Mouse (Mus musculus) midbrain, embryonic 11.5 days (tissue): ENCODE measurements around the gene Cilp. TPM values are rescaled to one million over a fixed set of nuclear protein-coding genes. Genes with fewer than 3 reads are reported as not detected.

Experiments
- ATAC-seq: fragments of 200-750 bp; cut with Nextera tagmentation; 2 replicates; pipeline ENCODE4 v1.8.0; 2017; ENCODE audit warnings: moderate TSS enrichment, moderate library complexity; ENCODE audit not compliant: low FRiP score
- DNase-seq: peaks from one replicate; pipeline ENCODE4 v3.0.0; 2015; ENCODE audit warnings: low spot score; ENCODE audit errors: missing footprints
- H3K27ac ChIP-seq: fragments of 300-500 bp; sonication (generic); 2 replicates; pipeline ENCODE4 v1.5.1; 2014; ENCODE audit warnings: low read depth, low read length
- H3K27me3 ChIP-seq: fragments of 300-500 bp; sonication (generic); 2 replicates; pipeline ENCODE4 v1.6.1; 2014; ENCODE audit warnings: mild to moderate bottlenecking, low read length, moderate library complexity, mixed read lengths; ENCODE audit not compliant: control insufficient read depth, insufficient read depth
- H3K36me3 ChIP-seq: fragments of 300-500 bp; sonication (generic); 2 replicates; pipeline ENCODE4 v1.6.1; 2014; ENCODE audit warnings: mild to moderate bottlenecking, low read length, moderate library complexity, mixed read lengths; ENCODE audit not compliant: control insufficient read depth, insufficient read depth
- H3K4me1 ChIP-seq: fragments of 300-500 bp; sonication (generic); 2 replicates; pipeline ENCODE4 v1.6.1; 2014; ENCODE audit warnings: low read length; ENCODE audit not compliant: control insufficient read depth, insufficient read depth
- H3K4me2 ChIP-seq: fragments of 300-500 bp; sonication (generic); 2 replicates; pipeline ENCODE4 v1.6.1; 2014; ENCODE audit warnings: mild to moderate bottlenecking, moderate library complexity
- H3K4me3 ChIP-seq: fragments of 300-500 bp; sonication (generic); 2 replicates; pipeline ENCODE4 v1.5.1; 2014; ENCODE audit warnings: low read depth, low read length
- H3K9ac ChIP-seq: fragments of 300-500 bp; sonication (generic); 2 replicates; pipeline ENCODE4 v1.6.1; 2014; ENCODE audit warnings: low read length
- H3K9me3 ChIP-seq: fragments of 300-500 bp; sonication (generic); 2 replicates; pipeline ENCODE4 v1.6.1; 2016; ENCODE audit warnings: low read length; ENCODE audit not compliant: control insufficient read depth
- WGBS: fragments of 180-500 bp; shearing (Covaris S2); extraction: QIAGEN DNeasy Blood & Tissue Kit; methylation state at CpG from one replicate; pipeline ENCODE4 v1.1.7; 2014; 5-methylcytosine and 5-hydroxymethylcytosine counted together
- polyA plus RNA-seq: library from polyadenylated mRNA; unstranded; fragments of >200 nt; fragmentation: Nextera tagmentation; extraction: Ambion mirVana; gene quantifications from 2 replicates; pipeline ENCODE4 v1.2.1, GENCODE M21; 2014

Cilp gene
- polyA plus RNA-seq, 1 experiment from 2014 or later: 0.16 TPM

- WGBS: 100% methylated on average over 1 of the region's 1 CpGs
- Histone ChIP-seq H3K4me1 (no peaks in the 10 kb centered on the region), H3K9me3 (no peaks in the 10 kb centered on the region), H3K36me3 (peaks cover 18% of the 10 kb centered on the region), H3K27me3 (no peaks in the 10 kb centered on the region), H3K27ac (no peak overlapping the region), H3K9ac (no peak overlapping the region), H3K4me3 (no peak overlapping the region), H3K4me2 (no peak overlapping the region)
- no peak for ATAC-seq
- no peak for DNase-seq
These were observed 48.9 kb downstream of the Cilp start for GRCm38 (mm10) chr9:65313846-65314245.

GRCm38 (mm10) chr9:65322255-65322900 is 57.4 kb downstream of the Cilp start:
- H3K9ac ChIP-seq: no peak overlapping the region
- 92% methylated on average over 11 of the region's 11 CpGs for WGBS
- no peak overlapping the region for H3K4me2 ChIP-seq

GRCm38 (mm10) chr9:65325971-65326370 is 61.0 kb downstream of the Cilp start:
- Histone ChIP-seq H3K27me3 (no peaks in the 10 kb centered on the region), H3K9ac (no peak overlapping the region), H3K9me3 (no peaks in the 10 kb centered on the region), H3K4me3 (no peak overlapping the region), H3K27ac (no peak overlapping the region), H3K4me2 (no peak overlapping the region), H3K4me1 (no peaks in the 10 kb centered on the region), H3K36me3 (peaks cover 10% of the 10 kb centered on the region)
- no peak for DNase-seq
- ATAC-seq: no peak

More at GRCm38 (mm10) chr9:65322255-65322900, 57.4 kb downstream of the Cilp start:
- no peaks in the 10 kb centered on the region for H3K4me1 ChIP-seq
- ATAC-seq (no peak), DNase-seq (no peak)
- peaks cover 16% of the 10 kb centered on the region for H3K36me3 ChIP-seq
- H3K27me3 ChIP-seq: no peaks in the 10 kb centered on the region
- no peak overlapping the region for H3K4me3 ChIP-seq
- H3K9me3 ChIP-seq: no peaks in the 10 kb centered on the region
- H3K27ac ChIP-seq: no peak overlapping the region

- ATAC-seq: no peak
- WGBS: 95% methylated on average over 2 of the region's 2 CpGs
- Histone ChIP-seq H3K4me1 (no peaks in the 10 kb centered on the region), H3K4me3 (no peak overlapping the region), H3K9me3 (no peaks in the 10 kb centered on the region), H3K27me3 (no peaks in the 10 kb centered on the region), H3K36me3 (peaks cover 10% of the 10 kb centered on the region), H3K27ac (no peak overlapping the region), H3K9ac (no peak overlapping the region), H3K4me2 (no peak overlapping the region)
- no peak for DNase-seq
These were observed 62.4 kb downstream of the Cilp start for GRCm38 (mm10) chr9:65327371-65327770.

Other genes starting within 250 kb of the Cilp start
- 97.5 and 104 TPM in 2 replicates for gene Hacd3, start 243.5 kb upstream of the Cilp start, polyA plus RNA-seq
- 33.4 and 34.7 TPM in 2 replicates for gene Dpp8, start 232.8 kb upstream of the Cilp start, polyA plus RNA-seq
- gene Igdcc4, start 163.7 kb upstream of the Cilp start, polyA plus RNA-seq: 13.0 and 13.3 TPM in 2 replicates
- gene Igdcc3, start 124.0 kb upstream of the Cilp start, polyA plus RNA-seq: 115 and 145 TPM in 2 replicates
- 5.2 and 6.4 TPM in 2 replicates for gene Parp16, start 69.8 kb upstream of the Cilp start, polyA plus RNA-seq
- 45.8 and 54.3 TPM in 2 replicates for gene Clpx, start 29.1 kb downstream of the Cilp start, polyA plus RNA-seq
- 11.6 and 14.6 TPM in 2 replicates for gene Pdcd7, start 80.9 kb downstream of the Cilp start, polyA plus RNA-seq
- gene Ubap1l, start 95.9 kb downstream of the Cilp start, polyA plus RNA-seq: 0.27 and 0.37 TPM in 2 replicates
- gene Kbtbd13, start 126.5 kb downstream of the Cilp start, polyA plus RNA-seq: 0.16 and 0.36 TPM in 2 replicates
- gene Rasl12, start 133.3 kb downstream of the Cilp start, polyA plus RNA-seq: 5.6 and 5.9 TPM in 2 replicates
- gene Slc51b, start 157.8 kb downstream of the Cilp start, polyA plus RNA-seq: not detected in 2 replicates
- 18.3 and 18.7 TPM in 2 replicates for gene Mtfmt, start 170.6 kb downstream of the Cilp start, polyA plus RNA-seq
- 122 and 125 TPM in 2 replicates for gene Spg21, start 195.8 kb downstream of the Cilp start, polyA plus RNA-seq